Mouse (Mus musculus): ENCODE results near the gene Bcr.

GRCm38 (mm10) chr10:75010704-75011103, 49.7 kb upstream of the Bcr start:
- TF ChIP-seq CTCF (IDR thresholded peaks at IDR 0.05; ENCODE audit: control insufficient read depth, insufficient read depth, insufficient replicate concordance, low read depth, low read length) (no peak), POLR2A (IDR thresholded peaks at IDR 0.05; ENCODE audit: control insufficient read depth, low read depth, low read length) (no peak)

Data from testis, adult 2 months (tissue).